In the genomic region with DNA sequence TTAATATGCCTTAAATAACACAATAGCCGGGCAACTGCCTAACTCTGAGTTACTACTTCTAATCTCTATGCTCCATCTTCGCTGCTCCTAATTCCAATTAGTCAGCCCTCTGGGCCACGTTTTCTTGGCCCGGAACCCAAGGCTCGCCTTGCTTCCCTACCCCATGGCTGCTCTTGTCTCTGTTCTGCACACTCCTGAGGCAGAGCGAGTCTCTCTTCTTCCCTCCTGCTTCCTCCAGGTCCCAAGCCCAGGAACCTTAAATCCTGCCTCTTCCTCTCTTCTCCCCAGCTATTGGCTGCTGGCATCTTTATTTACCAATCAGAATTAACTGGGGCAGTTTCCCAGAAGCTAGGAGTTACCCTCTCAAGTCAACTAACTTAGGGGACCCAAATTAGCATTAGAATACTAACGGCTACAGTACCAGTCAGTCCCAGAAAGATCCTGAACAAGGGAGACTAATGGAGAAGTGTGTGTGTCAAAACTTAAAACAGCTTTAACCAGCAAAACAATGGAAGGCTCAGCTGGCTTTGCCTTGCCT, we compare ENCODE assay signal across 19 mouse cellular contexts. TPM values are rescaled to one million over a fixed set of nuclear protein-coding genes. Genes with fewer than 3 reads are reported as not detected.
A peak's percentile ranks its signal among the peaks of the same experiment; 100 is the strongest.
DNase-seq lines count a peak whose midpoint lies in the region; ATAC-seq and TF ChIP-seq lines count a peak whose summit lies in the region.
"Had no signal": no experiment of that assay in that cellular context is flagged by ENCODE, and none has a peak within 500 bp of the region (broad histone marks: within the 10 kb centered on the region; RNA-seq: fewer than 3 reads in every experiment).

No protein-coding gene starts in this region.

- no peak for TF ChIP-seq EP300 in heart, adult 2 months (IDR thresholded peaks at IDR 0.05; ENCODE audit: insufficient read depth, low read depth, low read length)

- no peak for ATAC-seq in heart, embryonic 12.5 days (ENCODE audit: insufficient number of reproducible peaks, low FRiP score)
- ATAC-seq in kidney, embryonic 16.5 days (ENCODE audit: low FRiP score, low TSS enrichment) = no peak
- no peak for ATAC-seq in embryonic facial prominence, embryonic 15.5 days (ENCODE audit: insufficient number of reproducible peaks, low FRiP score, low TSS enrichment, low read depth)
- ATAC-seq: intestine, embryonic 15.5 days; midbrain, embryonic 15.5 days had no signal

- H3K9me3 ChIP-seq in heart, embryonic 12.5 days (replicated peaks) = no peaks in the 10 kb centered on the region
- no peaks in the 10 kb centered on the region for H3K9me3 ChIP-seq in kidney, embryonic 16.5 days (ENCODE audit: low read length)
- no peaks in the 10 kb centered on the region for H3K9me3 ChIP-seq in ES-E14 (ENCODE audit: control insufficient read depth, insufficient read depth, low read depth, low read length)
- H3K9me3 ChIP-seq in embryonic facial prominence, embryonic 15.5 days (replicated peaks) = no peaks in the 10 kb centered on the region
- H3K9me3 ChIP-seq: intestine, embryonic 15.5 days; midbrain, embryonic 15.5 days had no signal

- no peak for TF ChIP-seq CTCF in heart, adult 2 months (IDR thresholded peaks at IDR 0.05)

- DNase-seq in heart, adult 2 months = no peak
- DNase-seq in kidney, adult 8-10 months = no peak
- DNase-seq in ES-E14 (ENCODE audit: low read depth, low spot score) = peak; percentile 49
- DNase-seq in thymus, postnatal 25 days = no peak
- DNase-seq: adrenal gland, postnatal 25 days; cerebellum, adult 9-11 months; heart, adult 18-20 months; kidney, postnatal 14 days; liver; lung, adult 2 months; right cerebral cortex, postnatal 4 days had no signal

- no peak overlapping the region for H3K9ac ChIP-seq in heart, embryonic 12.5 days
- no peak overlapping the region for H3K9ac ChIP-seq in heart, adult 2 months (ENCODE audit: low read depth, low read length)
- H3K9ac ChIP-seq in kidney, embryonic 16.5 days (replicated peaks; ENCODE audit: low read length) = no peak overlapping the region
- H3K9ac ChIP-seq in ES-E14 (ENCODE audit: insufficient read depth, low read depth, low read length, poor library complexity, severe bottlenecking) = peak overlapping the region; percentile 51; the same call in 1 of the 2 replicates
- no peak overlapping the region for H3K9ac ChIP-seq in embryonic facial prominence, embryonic 15.5 days
- H3K9ac ChIP-seq: intestine, embryonic 15.5 days; midbrain, embryonic 15.5 days had no signal

- in situ Hi-C loops in ES-E14 (cut with MboI; ENCODE audit: low sequenced_read_pairs in 2 of 2, unreplicated experiment in 2 of 2) = no loop called here

- 56% methylated on average over 7 of the region's 7 CpGs for WGBS in heart, embryonic 12.5 days
- WGBS in heart, adult 2 months = 61% methylated on average over 7 of the region's 7 CpGs
- 53% methylated on average over 7 of the region's 7 CpGs for WGBS in kidney, embryonic 16.5 days
- WGBS in embryonic facial prominence, embryonic 15.5 days = 47% methylated on average over 7 of the region's 7 CpGs

- H3K4me1 ChIP-seq in heart, embryonic 12.5 days (replicated peaks) = no peaks in the 10 kb centered on the region
- no peaks in the 10 kb centered on the region for H3K4me1 ChIP-seq in heart, adult 2 months (ENCODE audit: control insufficient read depth, insufficient read depth, low read length)
- no peaks in the 10 kb centered on the region for H3K4me1 ChIP-seq in kidney, embryonic 16.5 days (ENCODE audit: insufficient read depth, low read length)
- peaks cover 0 to 15% of the 10 kb centered on the region in 2 experiments; a peak in 2 of 4 replicates for H3K4me1 ChIP-seq in ES-E14 (ENCODE audit: control insufficient read depth in 2 of 2, insufficient read depth in 2 of 2, low read length in 2 of 2, poor library complexity in 1 of 2)
- H3K4me1 ChIP-seq in embryonic facial prominence, embryonic 15.5 days = no peaks in the 10 kb centered on the region
- H3K4me1 ChIP-seq: intestine, embryonic 15.5 days; midbrain, embryonic 15.5 days had no signal

- no peak overlapping the region; the same call in 1 of the 2 replicates for H3K4me3 ChIP-seq in heart, embryonic 12.5 days
- H3K4me3 ChIP-seq in heart, adult 2 months = no peak overlapping the region
- H3K4me3 ChIP-seq in kidney, embryonic 16.5 days (ENCODE audit: low read length) = no peak overlapping the region
- H3K4me3 ChIP-seq in ES-E14 (ENCODE audit: insufficient read depth in 1 of 2, low read depth in 1 of 2, low read length in 2 of 2, poor library complexity in 1 of 2, severe bottlenecking in 1 of 2) = peak overlapping the region; percentile 50 to 69
- H3K4me3 ChIP-seq in embryonic facial prominence, embryonic 15.5 days (replicated peaks) = no peak overlapping the region
- H3K4me3 ChIP-seq: forebrain, embryonic 10.5 days; intestine, embryonic 15.5 days; midbrain, embryonic 15.5 days had no signal

- H3K27me3 ChIP-seq in heart, embryonic 12.5 days (replicated peaks) = no peaks in the 10 kb centered on the region
- no peaks in the 10 kb centered on the region for H3K27me3 ChIP-seq in heart, adult 2 months (ENCODE audit: control insufficient read depth, insufficient read depth, low read length)
- no peaks in the 10 kb centered on the region for H3K27me3 ChIP-seq in kidney, embryonic 16.5 days (ENCODE audit: insufficient read depth, low read length)
- H3K27me3 ChIP-seq in embryonic facial prominence, embryonic 15.5 days = no peaks in the 10 kb centered on the region; the same call in 1 of the 2 replicates
- H3K27me3 ChIP-seq: intestine, embryonic 15.5 days; midbrain, embryonic 15.5 days had no signal

- H3K27ac ChIP-seq in heart, embryonic 12.5 days (ENCODE audit: poor library complexity, severe bottlenecking) = no peak overlapping the region
- H3K27ac ChIP-seq in heart, adult 2 months = no peak overlapping the region
- H3K27ac ChIP-seq in kidney, embryonic 16.5 days (ENCODE audit: low read length) = no peak overlapping the region
- peak overlapping the region; percentile 84; the same call in 1 of the 2 replicates for H3K27ac ChIP-seq in ES-E14 (ENCODE audit: insufficient read depth, low read depth, low read length, poor library complexity, severe bottlenecking)
- H3K27ac ChIP-seq in embryonic facial prominence, embryonic 15.5 days (replicated peaks) = no peak overlapping the region
- H3K27ac ChIP-seq: forebrain, embryonic 10.5 days; intestine, embryonic 15.5 days; midbrain, embryonic 15.5 days had no signal

- H3K36me3 ChIP-seq in heart, embryonic 12.5 days = no peaks in the 10 kb centered on the region
- H3K36me3 ChIP-seq in heart, adult 2 months (ENCODE audit: control insufficient read depth, insufficient read depth, low read length) = no peaks in the 10 kb centered on the region
- H3K36me3 ChIP-seq in kidney, embryonic 16.5 days (ENCODE audit: insufficient read depth, low read length) = no peaks in the 10 kb centered on the region
- H3K36me3 ChIP-seq in ES-E14 (ENCODE audit: control insufficient read depth, insufficient read depth, low read length, poor library complexity, severe bottlenecking) = no peaks in the 10 kb centered on the region
- H3K36me3 ChIP-seq in embryonic facial prominence, embryonic 15.5 days = no peaks in the 10 kb centered on the region
- H3K36me3 ChIP-seq: forebrain, embryonic 10.5 days; intestine, embryonic 15.5 days; midbrain, embryonic 15.5 days had no signal

- H3K79me2 ChIP-seq in heart, adult 2 months (replicated peaks; ENCODE audit: control insufficient read depth, insufficient read depth, low read length) = no peaks in the 10 kb centered on the region

- peak overlapping the region; percentile 49 for H3K4me2 ChIP-seq in heart, embryonic 12.5 days
- H3K4me2 ChIP-seq in kidney, embryonic 16.5 days (replicated peaks; ENCODE audit: low read depth, low read length) = 0 out of 2 replicates have a peak overlapping the region, but pooled peaks have one; percentile 9
- peak overlapping the region; percentile 30 for H3K4me2 ChIP-seq in embryonic facial prominence, embryonic 15.5 days (replicated peaks)
- H3K4me2 ChIP-seq: intestine, embryonic 15.5 days; midbrain, embryonic 15.5 days had no signal

- TF ChIP-seq POLR2A in heart, adult 2 months (IDR thresholded peaks at IDR 0.05; ENCODE audit: insufficient read depth, low read depth, low read length) = no peak

- intact Hi-C loops in heart, adult 2 months (cut with DNase I) = no loop called here

TF ChIP-seq in ES-E14, 5 proteins besides CTCF, POLR2A, EP300 and RAD21:
- TF ChIP-seq MAFK (IDR thresholded peaks at IDR 0.05; ENCODE audit: insufficient read depth, low read depth, low read length) = no peak
- 0 out of 2 replicates have a peak, but pooled peaks have one; percentile 30 for TF ChIP-seq CHD2 (IDR thresholded peaks at IDR 0.05; ENCODE audit: low read depth, low read length)
- no peak for TF ChIP-seq ZNF384 (IDR thresholded peaks at IDR 0.05; ENCODE audit: low read depth, low read length)
- TF ChIP-seq ZC3H11A (IDR thresholded peaks at IDR 0.05; ENCODE audit: borderline replicate concordance, low read depth, low read length) = no peak
- TF ChIP-seq HCFC1 (IDR thresholded peaks at IDR 0.05; ENCODE audit: borderline replicate concordance, insufficient read depth, low read length) = no peak
TF ChIP-seq in ES-E14: peak in this region for 1.

RNA-seq across cellular contexts. Expression of a gene that starts 15.5 kb away (rescaled TPM):
- 4.7 and 4.8 TPM in 2 replicates for polyA plus RNA-seq in heart, embryonic 12.5 days (2016; fragmentation: Nextera tagmentation; extraction: Ambion mirVana)
- 10 to 100 TPM; 10.4 to 11.5 TPM for total RNA-seq in heart, adult 2 months (2021)
- polyA plus RNA-seq in heart, adult 2 months (2012; rRNA removed) = 2.5 and 5.8 TPM in 2 replicates
- polyA plus RNA-seq in kidney, embryonic 16.5 days (2015; fragmentation: Nextera tagmentation; extraction: Ambion mirVana) = 4.1 and 5.4 TPM in 2 replicates
- total RNA-seq in ES-E14 (2012; rRNA removed) = 27.1 and 34.5 TPM in 2 replicates
- polyA plus RNA-seq in embryonic facial prominence, embryonic 15.5 days (2015; fragmentation: Nextera tagmentation; extraction: Ambion mirVana) = 4.5 and 5.6 TPM in 2 replicates

RNA-seq across cellular contexts. Expression of a gene that starts 16.3 kb away (rescaled TPM):
- polyA plus RNA-seq in heart, embryonic 12.5 days (2016; fragmentation: Nextera tagmentation; extraction: Ambion mirVana) = 7.7 and 8.2 TPM in 2 replicates
- 10 to 100 TPM; 11.6 to 13.5 TPM for total RNA-seq in heart, adult 2 months (2021)
- polyA plus RNA-seq in heart, adult 2 months (2012; rRNA removed) = 3.5 and 3.9 TPM in 2 replicates
- polyA plus RNA-seq in kidney, embryonic 16.5 days (2015; fragmentation: Nextera tagmentation; extraction: Ambion mirVana) = 10.3 and 16.3 TPM in 2 replicates
- 4.7 and 8.4 TPM in 2 replicates for total RNA-seq in ES-E14 (2012; rRNA removed)
- 11.4 and 12.8 TPM in 2 replicates for polyA plus RNA-seq in embryonic facial prominence, embryonic 15.5 days (2015; fragmentation: Nextera tagmentation; extraction: Ambion mirVana)

RNA-seq across cellular contexts. Expression of a gene that starts 55.6 kb away (rescaled TPM):
- 0.53 TPM in 1 of 2 replicates, not detected in the other for polyA plus RNA-seq in heart, embryonic 12.5 days (2016; fragmentation: Nextera tagmentation; extraction: Ambion mirVana)
- total RNA-seq in heart, adult 2 months (2021) = not detected
- polyA plus RNA-seq in heart, adult 2 months (2012; rRNA removed) = not detected in 2 replicates
- polyA plus RNA-seq in kidney, embryonic 16.5 days (2015; fragmentation: Nextera tagmentation; extraction: Ambion mirVana) = not detected in 2 replicates
- total RNA-seq in ES-E14 (2012; rRNA removed) = 1.7 and 2.2 TPM in 2 replicates
- polyA plus RNA-seq in embryonic facial prominence, embryonic 15.5 days (2015; fragmentation: Nextera tagmentation; extraction: Ambion mirVana) = not detected in 2 replicates
- total RNA-seq: adrenal gland, postnatal 25 days; heart, adult 18-20 months; left cerebral cortex, adult 8-10 months had no signal
- polyA plus RNA-seq: C2C12; forebrain, embryonic 10.5 days; intestine, embryonic 15.5 days; lung, adult 2 months; midbrain, embryonic 15.5 days had no signal

Comparison
In these comparisons a context has a peak if more than half of its experiments do, and no peak if none do; other contexts are left out.
1. H3K4me3 ChIP-seq: peak in ES-E14 (2 of 2); none in heart, embryonic 12.5 days (single experiment), heart, adult 2 months (single experiment), kidney, embryonic 16.5 days (single experiment) and embryonic facial prominence, embryonic 15.5 days (single experiment).
2. Peak in every context shown above with its lines, with median percentiles within 50 percentile points of each other: H3K4me2 ChIP-seq.